Mouse (Mus musculus): ENCODE measurements around the gene Rnase10.

DNA sequence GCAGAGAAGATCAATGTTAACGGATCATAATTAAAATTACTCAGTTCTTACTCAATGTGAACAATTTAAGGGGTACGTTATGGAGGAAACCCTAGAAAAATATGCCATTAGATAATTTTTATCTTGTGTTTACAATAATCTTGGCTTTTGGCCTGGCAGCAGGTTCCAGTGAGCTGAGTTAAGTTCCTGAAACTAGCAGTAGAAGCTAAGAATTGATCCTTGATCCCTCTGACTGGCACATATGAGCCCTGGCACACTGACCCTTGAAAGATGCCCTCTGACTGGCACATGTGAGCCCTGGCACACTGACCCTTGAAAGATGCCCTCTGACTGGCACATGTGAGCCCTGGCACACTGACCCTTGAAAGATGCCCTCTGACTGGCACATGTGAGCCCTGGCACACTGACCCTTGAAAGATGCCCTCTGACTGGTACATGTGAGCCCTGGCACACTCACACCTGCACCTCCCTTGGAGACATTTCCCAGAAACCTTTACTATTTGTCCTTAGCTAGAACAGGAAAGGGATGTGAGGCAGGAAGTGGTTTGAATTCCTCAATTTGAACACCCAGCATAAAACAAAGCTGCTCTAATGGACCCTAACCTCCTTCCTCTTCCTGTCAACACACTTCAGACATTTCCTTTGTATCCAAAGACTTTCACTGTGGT lies 9.4 kb upstream of the Rnase10 start:
- no peak for TF ChIP-seq CTCF (IDR thresholded peaks at IDR 0.05; ENCODE audit: low read depth, low read length)
- TF ChIP-seq POLR2A (IDR thresholded peaks at IDR 0.05; ENCODE audit: borderline replicate concordance, low read depth, low read length) = no peak

Data from bone marrow macrophage, adult 2 months (primary cell).